Mouse (Mus musculus): ENCODE results near the gene Jak3.
"Not testable (repeated sequence)": the region's sequence is repeated elsewhere in the genome, so short reads cannot be mapped to it uniquely, and the experiment has no call there.

Gene Jak3

GRCm38 (mm10) chr8:71719928-71720457 lies 43.9 kb downstream of the Jak3 start:
- peak; percentile 93 to 96 for DNase-seq (ENCODE audit: low spot score in 2 of 2)

GRCm38 (mm10) chr8:71723047-71723551 lies 47.0 kb downstream of the Jak3 start:
- DNase-seq (ENCODE audit: low spot score in 2 of 2), result peak in 1 of 2 experiments; percentile 40

- DNase-seq (ENCODE audit: low spot score in 2 of 2), result peak; percentile 47 to 52
These were observed 48.3 kb downstream of the Jak3 start for GRCm38 (mm10) chr8:71724389-71724788.

- DNase-seq (ENCODE audit: low spot score in 2 of 2), result peak; percentile 92 to 94
These were observed 49.2 kb downstream of the Jak3 start, which contains the start of gene Fcho1 for GRCm38 (mm10) chr8:71725122-71725924. Fcho1 (minus strand) TSS chr8:71725716.

- DNase-seq (ENCODE audit: low spot score in 2 of 2), result peak; percentile 81 to 88
These were observed 52.2 kb downstream of the Jak3 start for GRCm38 (mm10) chr8:71728240-71728785.

GRCm38 (mm10) chr8:71728826-71729620 lies 52.9 kb downstream of the Jak3 start:
- peak; percentile 70 to 71 for DNase-seq (ENCODE audit: low spot score in 2 of 2)

GRCm38 (mm10) chr8:71731652-71732230 lies 55.6 kb downstream of the Jak3 start:
- DNase-seq (ENCODE audit: low spot score in 2 of 2), result peak; percentile 73 to 76

- DNase-seq (ENCODE audit: low spot score in 2 of 2), result not testable (repeated sequence)
These were observed 62.2 kb downstream of the Jak3 start for GRCm38 (mm10) chr8:71738316-71738715.
